Mouse (Mus musculus): ENCODE data around the gene Rhox3c. TPM values are rescaled to one million over a fixed set of nuclear protein-coding genes. Genes with fewer than 3 reads are reported as not detected.
"Not testable (repeated sequence)": the region's sequence is repeated elsewhere in the genome, so short reads cannot be mapped to it uniquely, and the experiment has no call there.

The Rhox3c gene
- not detected for total RNA-seq (2021)

- DNase-seq; intact Hi-C loops (cut with DNase I): not testable (repeated sequence)
Observed at GRCm38 (mm10) chrX:37458285-37458684, at the start of gene Rhox3c. Gene Rhox3c (plus strand): TSS chrX:37458585.

- DNase-seq; intact Hi-C loops (cut with DNase I): not testable (repeated sequence)
Observed at GRCm38 (mm10) chrX:37411767-37412166, 46.6 kb upstream of the Rhox3c start, which contains the start of gene Rhox2b. Gene Rhox2b (plus strand): TSS chrX:37412067.

- intact Hi-C loops (cut with DNase I): not testable (repeated sequence)
Observed at GRCm38 (mm10) chrX:37432194-37432593, 26.2 kb upstream of the Rhox3c start, which contains the start of gene Rhox4b. Gene Rhox4b (plus strand): TSS chrX:37432494.

GRCm38 (mm10) chrX:37453380-37453779, 5.0 kb upstream of the Rhox3c start, which contains the start of gene Rhox2c:
Gene Rhox2c (plus strand): TSS chrX:37453680.
- intact Hi-C loops (cut with DNase I); DNase-seq: not testable (repeated sequence)

More at GRCm38 (mm10) chrX:37432194-37432593, 26.2 kb upstream of the Rhox3c start, which contains the start of gene Rhox4b:
- DNase-seq: not testable (repeated sequence)

GRCm38 (mm10) chrX:37480037-37480436, 21.7 kb downstream of the Rhox3c start, which contains the start of gene Rhox4c:
Gene Rhox4c (plus strand): TSS chrX:37480337.
- intact Hi-C loops (cut with DNase I); DNase-seq: not testable (repeated sequence)

GRCm38 (mm10) chrX:37514059-37514458, 55.7 kb downstream of the Rhox3c start, which contains the start of gene Rhox4d:
Gene Rhox4d (plus strand): TSS chrX:37514359.
- DNase-seq; intact Hi-C loops (cut with DNase I): not testable (repeated sequence)

Other genes with a start within 250 kb of the Rhox3c start
- gene Gm9, start 247.5 kb upstream of the Rhox3c start, total RNA-seq (2021): not detected
- not detected for gene Rhox1, start 236.3 kb upstream of the Rhox3c start, total RNA-seq (2021)
- not detected for gene Rhox2a, start 213.6 kb upstream of the Rhox3c start, total RNA-seq (2021)
- not detected for gene Rhox3a, start 208.7 kb upstream of the Rhox3c start, total RNA-seq (2021)
- gene Rhox4a, start 193.2 kb upstream of the Rhox3c start, total RNA-seq (2021): not detected
- gene Rhox3a2, start 78.6 kb upstream of the Rhox3c start, total RNA-seq (2021): not detected
- not detected for gene Rhox4a2, start 67.7 kb upstream of the Rhox3c start, total RNA-seq (2021)
- not detected for gene Rhox2b, start 46.5 kb upstream of the Rhox3c start, total RNA-seq (2021)
- not detected for gene Rhox4b, start 26.1 kb upstream of the Rhox3c start, total RNA-seq (2021)
- not detected for gene Rhox2c, start 4.9 kb upstream of the Rhox3c start, total RNA-seq (2021)
- not detected for gene Rhox4c, start 21.8 kb downstream of the Rhox3c start, total RNA-seq (2021)
- not detected for gene Rhox2d, start 34.8 kb downstream of the Rhox3c start, total RNA-seq (2021)
- gene Rhox4d, start 55.8 kb downstream of the Rhox3c start, total RNA-seq (2021): not detected
- not detected for gene Rhox2e, start 71.9 kb downstream of the Rhox3c start, total RNA-seq (2021)
- gene Rhox3e, start 83.4 kb downstream of the Rhox3c start, total RNA-seq (2021): not detected
- gene Rhox4e, start 98.8 kb downstream of the Rhox3c start, total RNA-seq (2021): not detected
- gene Rhox2f, start 112.8 kb downstream of the Rhox3c start, total RNA-seq (2021): not detected
- gene Rhox3f, start 122.4 kb downstream of the Rhox3c start, total RNA-seq (2021): not detected
- gene Rhox4f, start 149.1 kb downstream of the Rhox3c start, total RNA-seq (2021): not detected
- gene Rhox3g, start 170.0 kb downstream of the Rhox3c start, total RNA-seq (2021): not detected
- gene Rhox2g, start 184.9 kb downstream of the Rhox3c start, total RNA-seq (2021): not detected
- not detected for gene Rhox4g, start 192.7 kb downstream of the Rhox3c start, total RNA-seq (2021)
- not detected for gene Rhox3h, start 210.2 kb downstream of the Rhox3c start, total RNA-seq (2021)
- gene Rhox2h, start 214.7 kb downstream of the Rhox3c start, total RNA-seq (2021): under 1 TPM in 1 of 2 experiments, not detected in 1; 0.43 TPM

Data from heart, postnatal 36 days (tissue).